Mouse (Mus musculus): ENCODE results near the gene Hoxa7. TPM values are rescaled to one million over a fixed set of nuclear protein-coding genes. Genes with fewer than 3 reads are reported as not detected.

Gene Hoxa7
- total and polyA plus RNA-seq, 3 experiments = 0.17 TPM; not detected in 2

- H3K4me3 ChIP-seq (ENCODE audit: control insufficient read depth in 1 of 2, insufficient read depth in 1 of 2, low read depth in 2 of 2, low read length in 2 of 2) = no peak overlapping the region
- no peak overlapping the region for H3K27ac ChIP-seq (ENCODE audit: control insufficient read depth, low read depth, low read length)
- H3K27me3 ChIP-seq (ENCODE audit: control insufficient read depth in 1 of 2, insufficient read depth in 2 of 2, low read length in 2 of 2) = no peaks in the 10 kb centered on the region
- no peak overlapping the region for H3K9ac ChIP-seq (ENCODE audit: control insufficient read depth, low read depth, low read length, poor library complexity, severe bottlenecking)
- H3K79me2 ChIP-seq (ENCODE audit: control insufficient read depth, insufficient read depth, low read length, poor library complexity) = no peaks in the 10 kb centered on the region
- no peaks in the 10 kb centered on the region for H3K36me3 ChIP-seq (ENCODE audit: control insufficient read depth in 1 of 2, insufficient read depth in 2 of 2, low read length in 2 of 2)
- no peaks in the 10 kb centered on the region for H3K4me1 ChIP-seq (ENCODE audit: control insufficient read depth in 1 of 2, insufficient read depth in 2 of 2, low read length in 2 of 2)
- no peak for DNase-seq (ENCODE audit: low read depth, low spot score)
- TF ChIP-seq SIN3A (IDR thresholded peaks at IDR 0.05; ENCODE audit: low read length) = no peak
- no peak for TF ChIP-seq HCFC1 (IDR thresholded peaks at IDR 0.05; ENCODE audit: low read depth, low read length)
- TF ChIP-seq GATA1 (IDR thresholded peaks at IDR 0.05; ENCODE audit: low read depth, low read length) = no peak
- TF ChIP-seq TCF12 (IDR thresholded peaks at IDR 0.05; ENCODE audit: low read depth, low read length) = no peak
- no peak for TF ChIP-seq MAX (IDR thresholded peaks at IDR 0.05; ENCODE audit: low read length)
- no peak for TF ChIP-seq MAFK (IDR thresholded peaks at IDR 0.05; ENCODE audit: borderline replicate concordance, low read depth, low read length)
- TF ChIP-seq ETS1 (IDR thresholded peaks at IDR 0.05; ENCODE audit: low read depth, low read length) = no peak
- TF ChIP-seq EP300 (IDR thresholded peaks at IDR 0.05; ENCODE audit: low read depth in 1 of 2, low read length in 2 of 2) = no peak
- no peak for TF ChIP-seq TBP (IDR thresholded peaks at IDR 0.05; ENCODE audit: low read depth, low read length)
- TF ChIP-seq MEF2A (IDR thresholded peaks at IDR 0.05; ENCODE audit: extremely low read depth, insufficient replicate concordance, low read depth, low read length, poor library complexity, severe bottlenecking) = no peak
- H3K9me3 ChIP-seq (replicated peaks; ENCODE audit: insufficient read depth, low read length) = no peaks in the 10 kb centered on the region
These were observed 11.4 kb upstream of the Hoxa7 start for GRCm38 (mm10) chr6:52232984-52233545.

DNA sequence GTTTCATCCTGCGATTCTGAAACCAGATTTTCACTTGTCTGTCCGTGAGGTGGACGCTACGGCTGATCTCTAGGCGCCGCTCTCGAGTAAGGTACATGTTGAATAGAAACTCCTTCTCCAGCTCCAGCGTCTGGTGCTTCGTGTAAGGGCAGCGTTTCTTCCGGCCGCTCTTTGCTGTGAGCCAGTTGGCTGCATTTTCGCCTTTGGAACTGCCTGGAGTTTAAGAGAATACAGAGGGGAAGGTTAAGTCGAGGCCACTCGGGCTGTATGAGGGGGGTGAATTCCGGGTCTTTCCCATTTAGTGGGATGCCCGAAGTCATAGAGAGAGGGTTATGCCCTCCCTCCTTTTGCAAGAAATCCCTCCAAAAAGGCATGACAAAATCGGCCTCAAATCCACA is 10.9 kb upstream of the Hoxa7 start:
- H3K9me3 ChIP-seq (replicated peaks; ENCODE audit: insufficient read depth, low read length) = no peaks in the 10 kb centered on the region
- H3K4me3 ChIP-seq (ENCODE audit: control insufficient read depth in 1 of 2, insufficient read depth in 1 of 2, low read depth in 2 of 2, low read length in 2 of 2) = no peak overlapping the region
- no peak overlapping the region for H3K27ac ChIP-seq (ENCODE audit: control insufficient read depth, low read depth, low read length)
- no peaks in the 10 kb centered on the region for H3K79me2 ChIP-seq (ENCODE audit: control insufficient read depth, insufficient read depth, low read length, poor library complexity)
- DNase-seq (ENCODE audit: low read depth, low spot score) = no peak
- no peak overlapping the region for H3K9ac ChIP-seq (ENCODE audit: control insufficient read depth, low read depth, low read length, poor library complexity, severe bottlenecking)
- no peaks in the 10 kb centered on the region for H3K36me3 ChIP-seq (ENCODE audit: control insufficient read depth in 1 of 2, insufficient read depth in 2 of 2, low read length in 2 of 2)
- no peak for TF ChIP-seq KAT2A (conservative IDR thresholded peaks at IDR 0.05; ENCODE audit: low read depth, low read length)
- TF ChIP-seq SMC3 (IDR thresholded peaks at IDR 0.05; ENCODE audit: low read depth, low read length) = no peak
- no peak for TF ChIP-seq USF1 (IDR thresholded peaks at IDR 0.05; ENCODE audit: low read depth, low read length)
- TF ChIP-seq TAL1 (IDR thresholded peaks at IDR 0.05; ENCODE audit: low read length) = no peak
- no peaks in the 10 kb centered on the region for H3K4me1 ChIP-seq (ENCODE audit: control insufficient read depth in 1 of 2, insufficient read depth in 2 of 2, low read length in 2 of 2)
- H3K27me3 ChIP-seq (ENCODE audit: control insufficient read depth in 1 of 2, insufficient read depth in 2 of 2, low read length in 2 of 2) = no peaks in the 10 kb centered on the region

- no peak for DNase-seq (ENCODE audit: low read depth, low spot score)
- Histone ChIP-seq H3K9me3 (replicated peaks; ENCODE audit: insufficient read depth, low read length) (no peaks in the 10 kb centered on the region), H3K79me2 (ENCODE audit: control insufficient read depth, insufficient read depth, low read length, poor library complexity) (no peaks in the 10 kb centered on the region), H3K4me1 (ENCODE audit: control insufficient read depth in 1 of 2, insufficient read depth in 2 of 2, low read length in 2 of 2) (no peaks in the 10 kb centered on the region), H3K27ac (ENCODE audit: control insufficient read depth, low read depth, low read length) (no peak overlapping the region), H3K36me3 (ENCODE audit: control insufficient read depth in 1 of 2, insufficient read depth in 2 of 2, low read length in 2 of 2) (no peaks in the 10 kb centered on the region), H3K27me3 (ENCODE audit: control insufficient read depth in 1 of 2, insufficient read depth in 2 of 2, low read length in 2 of 2) (no peaks in the 10 kb centered on the region), H3K4me3 (ENCODE audit: control insufficient read depth in 1 of 2, insufficient read depth in 1 of 2, low read depth in 2 of 2, low read length in 2 of 2) (no peak overlapping the region), H3K9ac (ENCODE audit: control insufficient read depth, low read depth, low read length, poor library complexity, severe bottlenecking) (no peak overlapping the region)
- no peak for TF ChIP-seq TCF12 (IDR thresholded peaks at IDR 0.05; ENCODE audit: low read depth, low read length)
- no peak for TF ChIP-seq ZNF384 (IDR thresholded peaks at IDR 0.05; ENCODE audit: low read depth, low read length)
- TF ChIP-seq E2F4 (IDR thresholded peaks at IDR 0.05; ENCODE audit: borderline replicate concordance, low read depth, low read length) = no peak
- TF ChIP-seq USF2 (IDR thresholded peaks at IDR 0.05; ENCODE audit: borderline replicate concordance in 1 of 2, insufficient read depth in 1 of 2, low read depth in 1 of 2, low read length in 2 of 2) = no peak
- no peak for TF ChIP-seq RAD21 (IDR thresholded peaks at IDR 0.05; ENCODE audit: low read depth, low read length)
- no peak for TF ChIP-seq CTCF (IDR thresholded peaks at IDR 0.05 in 2 of 3, conservative IDR thresholded peaks at IDR 0.05 in 1 of 3; ENCODE audit: control insufficient read depth in 1 of 3, insufficient read depth in 1 of 3, low read depth in 2 of 3, low read length in 3 of 3, poor library complexity in 1 of 3, severe bottlenecking in 1 of 3)
- no peak for TF ChIP-seq JUND (IDR thresholded peaks at IDR 0.05; ENCODE audit: low read depth, low read length)
These were observed 10.4 kb upstream of the Hoxa7 start for GRCm38 (mm10) chr6:52231885-52232567.
